Mouse (Mus musculus) embryonic facial prominence, embryonic 12.5 days (tissue): Measurements from ENCODE around the gene Zcwpw1. TPM values are rescaled to one million over a fixed set of nuclear protein-coding genes. Genes with fewer than 3 reads are reported as not detected.

Source experiments
- ATAC-seq: fragments of 200-750 bp; cut with Nextera tagmentation; 2 replicates; pipeline ENCODE4 v1.8.0; 2017; ENCODE audit not compliant: insufficient number of reproducible peaks, insufficient read depth, low FRiP score, low TSS enrichment
- H3K27ac ChIP-seq: fragments of 300-500 bp; sonication (generic); 2 replicates; pipeline ENCODE4 v1.5.1; 2016; ENCODE audit warnings: mild to moderate bottlenecking
- H3K27me3 ChIP-seq: fragments of 300-500 bp; sonication (generic); 2 replicates; pipeline ENCODE4 v1.6.1; 2016; ENCODE audit warnings: mild to moderate bottlenecking, moderate library complexity
- H3K36me3 ChIP-seq: fragments of 300-500 bp; sonication (generic); 2 replicates; pipeline ENCODE4 v1.6.1; 2016; ENCODE audit warnings: mild to moderate bottlenecking
- H3K4me1 ChIP-seq: fragments of 300-500 bp; sonication (generic); 2 replicates; pipeline ENCODE4 v1.6.1; 2016
- H3K4me2 ChIP-seq: fragments of 300-500 bp; sonication (generic); replicated peaks from 2 replicates; pipeline ENCODE4 v1.6.1; 2016; ENCODE audit warnings: mild to moderate bottlenecking, moderate library complexity
- H3K4me3 ChIP-seq: fragments of 300-500 bp; sonication (generic); 2 replicates; pipeline ENCODE4 v1.5.1; 2016; ENCODE audit warnings: mild to moderate bottlenecking
- H3K9ac ChIP-seq: fragments of 300-500 bp; sonication (generic); 2 replicates; pipeline ENCODE4 v1.6.1; 2016; ENCODE audit warnings: mild to moderate bottlenecking, moderate library complexity
- H3K9me3 ChIP-seq: fragments of 300-500 bp; sonication (generic); 2 replicates; pipeline ENCODE4 v1.6.1; 2016; ENCODE audit warnings: mild to moderate bottlenecking, moderate library complexity
- WGBS: fragments of 180-500 bp; shearing (Covaris S2); methylation state at CpG from one replicate; pipeline ENCODE4 v1.1.7; 2016; 5-methylcytosine and 5-hydroxymethylcytosine counted together
- polyA plus RNA-seq: library from polyadenylated mRNA; unstranded; fragments of >200 nt; fragmentation: Nextera tagmentation; extraction: Ambion mirVana; gene quantifications from 2 replicates; pipeline ENCODE4 v1.2.1, GENCODE M21; 2016

Gene Zcwpw1
- polyA plus RNA-seq, 1 experiment from 2014 or later, result 39.3 TPM

GRCm38 (mm10) chr5:137756882-137757661, 30.5 kb upstream of the Zcwpw1 start:
- Histone ChIP-seq H3K27me3 (no peaks in the 10 kb centered on the region), H3K36me3 (peaks cover 63% of the 10 kb centered on the region), H3K4me3 (no peak overlapping the region), H3K9me3 (no peaks in the 10 kb centered on the region), H3K4me1 (no peaks in the 10 kb centered on the region; the same call in 1 of the 2 replicates), H3K4me2 (no peak overlapping the region), H3K9ac (no peak overlapping the region), H3K27ac (no peak overlapping the region)
- 45% methylated on average over 10 of the region's 10 CpGs for WGBS
- no peak for ATAC-seq

- no peak for ATAC-seq
- Histone ChIP-seq H3K4me2 (no peak overlapping the region), H3K9ac (no peak overlapping the region), H3K4me1 (no peaks in the 10 kb centered on the region; the same call in 1 of the 2 replicates), H3K27me3 (no peaks in the 10 kb centered on the region), H3K4me3 (no peak overlapping the region), H3K27ac (no peak overlapping the region), H3K9me3 (no peaks in the 10 kb centered on the region), H3K36me3 (peaks cover 56% of the 10 kb centered on the region)
- WGBS, result 85% methylated on average over 6 of the region's 6 CpGs
Measured at GRCm38 (mm10) chr5:137757887-137758286, 29.7 kb upstream of the Zcwpw1 start.

- peaks cover 45% of the 10 kb centered on the region for H3K36me3 ChIP-seq
- H3K9ac ChIP-seq, result 0 out of 2 replicates have a peak overlapping the region, but pooled peaks have one; percentile 2
- H3K9me3 ChIP-seq, result no peaks in the 10 kb centered on the region
- H3K4me3 ChIP-seq, result no peak overlapping the region
- H3K4me1 ChIP-seq, result no peaks in the 10 kb centered on the region; the same call in 1 of the 2 replicates
- no peak for ATAC-seq
- no peak overlapping the region for H3K4me2 ChIP-seq
- no peaks in the 10 kb centered on the region for H3K27me3 ChIP-seq
- no peak overlapping the region for H3K27ac ChIP-seq
- 86% methylated on average over 19 of the region's 19 CpGs for WGBS
Measured at GRCm38 (mm10) chr5:137758921-137759534, 28.6 kb upstream of the Zcwpw1 start.

DNA sequence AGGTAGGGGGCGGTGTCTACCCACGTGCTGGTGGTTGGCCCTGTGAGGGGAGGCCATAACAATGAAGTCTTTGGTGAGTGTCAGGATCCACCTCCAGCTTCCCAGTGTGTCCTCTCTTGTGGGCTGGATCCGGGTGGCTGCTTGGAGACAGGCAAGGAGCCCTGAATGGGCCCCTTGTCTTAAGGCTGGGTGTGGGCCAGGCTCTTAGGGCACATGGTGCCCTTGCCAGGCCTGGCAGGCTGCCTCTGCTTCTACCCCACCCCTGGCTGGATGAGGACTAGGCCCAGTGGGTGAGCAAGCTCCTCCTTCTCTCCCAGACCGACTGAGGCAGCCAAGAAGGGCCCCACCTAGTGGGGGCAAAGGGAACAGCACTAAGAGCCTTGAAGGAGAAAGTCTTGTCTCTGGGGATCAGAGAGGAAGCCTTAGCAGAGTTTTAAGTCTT, 27.6 kb upstream of the Zcwpw1 start:
- 27% methylated on average over 4 of the region's 4 CpGs for WGBS
- Histone ChIP-seq H3K4me3 (no peak overlapping the region), H3K9ac (no peak overlapping the region), H3K4me2 (no peak overlapping the region), H3K27ac (no peak overlapping the region), H3K9me3 (no peaks in the 10 kb centered on the region), H3K36me3 (peaks cover 40% of the 10 kb centered on the region), H3K4me1 (no peaks in the 10 kb centered on the region; the same call in 1 of the 2 replicates), H3K27me3 (no peaks in the 10 kb centered on the region)
- no peak for ATAC-seq

DNA sequence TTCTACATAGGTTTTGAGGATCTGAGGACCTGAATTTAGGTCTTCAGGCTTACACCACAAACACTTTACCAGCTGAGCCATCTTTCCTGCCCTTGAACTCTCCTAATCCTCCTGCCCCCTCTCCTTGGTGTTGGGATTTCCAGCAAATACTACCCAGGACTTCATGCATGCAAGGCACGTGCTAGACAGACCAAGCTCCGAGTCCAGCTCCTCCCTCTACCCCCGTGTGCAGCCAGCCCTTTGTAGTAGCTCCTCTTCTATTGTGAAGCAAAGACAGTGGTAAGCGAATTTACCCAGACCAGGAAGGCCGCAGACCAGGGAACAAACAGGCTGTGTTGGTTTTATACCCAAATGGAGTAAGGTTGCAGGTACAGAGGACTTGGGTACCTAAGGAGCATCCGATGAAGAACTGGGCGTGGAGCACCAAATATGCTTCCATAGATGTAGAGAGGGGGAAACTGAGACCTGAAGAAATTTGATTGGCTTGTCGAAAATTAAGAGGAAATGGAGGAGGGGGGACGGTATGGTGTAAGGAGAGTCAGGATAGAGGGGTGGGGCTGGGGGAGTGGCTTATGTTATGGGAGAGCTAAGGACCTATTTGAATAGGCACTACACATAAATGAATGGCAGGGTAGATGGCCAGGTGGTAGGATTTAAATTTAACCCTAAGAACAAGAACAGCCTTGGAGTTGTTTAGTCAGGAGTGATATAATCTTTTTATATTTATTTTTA, 22.8 kb upstream of the Zcwpw1 start:
- no peaks in the 10 kb centered on the region for H3K27me3 ChIP-seq
- no peak overlapping the region for H3K9ac ChIP-seq
- no peak for ATAC-seq
- H3K4me3 ChIP-seq, result no peak overlapping the region
- no peaks in the 10 kb centered on the region for H3K4me1 ChIP-seq
- no peak overlapping the region for H3K27ac ChIP-seq
- H3K9me3 ChIP-seq, result 0 out of 2 replicates have a peak, but pooled peaks cover 3% of the 10 kb centered on the region
- H3K4me2 ChIP-seq, result no peak overlapping the region
- peaks cover 2% of the 10 kb centered on the region for H3K36me3 ChIP-seq
- WGBS, result 58% methylated on average over 9 of the region's 9 CpGs

GRCm38 (mm10) chr5:137766270-137766669, 21.3 kb upstream of the Zcwpw1 start:
- WGBS, result 59% methylated on average over 3 of the region's 3 CpGs
- H3K9me3 ChIP-seq, result 0 out of 2 replicates have a peak, but pooled peaks cover 3% of the 10 kb centered on the region

DNA sequence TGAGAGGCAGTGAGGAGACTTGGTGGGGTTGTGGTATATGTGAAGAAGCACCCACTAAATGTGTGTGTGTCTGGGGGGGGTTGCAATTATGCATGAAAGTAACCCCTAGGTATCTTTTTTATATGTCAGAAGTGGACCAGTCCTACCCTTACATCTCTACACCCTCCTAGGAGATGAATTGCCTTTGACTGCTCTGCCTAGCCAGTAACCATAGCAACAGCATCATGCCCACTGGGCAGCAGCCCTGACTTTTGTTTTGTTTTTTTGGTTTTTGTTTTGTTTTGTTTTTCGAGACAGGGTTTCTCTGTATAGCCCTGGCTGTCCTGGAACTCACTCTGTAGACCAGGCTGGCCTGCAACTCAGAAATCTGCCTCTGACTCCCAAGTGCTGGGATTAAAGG, 19.1 kb upstream of the Zcwpw1 start:
- Histone ChIP-seq H3K27ac (no peak overlapping the region), H3K9me3 (0 out of 2 replicates have a peak, but pooled peaks cover 3% of the 10 kb centered on the region), H3K27me3 (no peaks in the 10 kb centered on the region), H3K4me1 (no peaks in the 10 kb centered on the region), H3K9ac (no peak overlapping the region), H3K4me2 (no peak overlapping the region), H3K36me3 (no peaks in the 10 kb centered on the region), H3K4me3 (no peak overlapping the region)
- 57% methylated on average over 1 of the region's 1 CpGs for WGBS
- ATAC-seq, result no peak

More at GRCm38 (mm10) chr5:137766270-137766669, 21.3 kb upstream of the Zcwpw1 start:
- Histone ChIP-seq H3K4me3 (no peak overlapping the region), H3K27me3 (no peaks in the 10 kb centered on the region), H3K4me1 (no peaks in the 10 kb centered on the region), H3K36me3 (no peaks in the 10 kb centered on the region), H3K9ac (no peak overlapping the region), H3K4me2 (no peak overlapping the region), H3K27ac (no peak overlapping the region)
- ATAC-seq, result no peak

DNA sequence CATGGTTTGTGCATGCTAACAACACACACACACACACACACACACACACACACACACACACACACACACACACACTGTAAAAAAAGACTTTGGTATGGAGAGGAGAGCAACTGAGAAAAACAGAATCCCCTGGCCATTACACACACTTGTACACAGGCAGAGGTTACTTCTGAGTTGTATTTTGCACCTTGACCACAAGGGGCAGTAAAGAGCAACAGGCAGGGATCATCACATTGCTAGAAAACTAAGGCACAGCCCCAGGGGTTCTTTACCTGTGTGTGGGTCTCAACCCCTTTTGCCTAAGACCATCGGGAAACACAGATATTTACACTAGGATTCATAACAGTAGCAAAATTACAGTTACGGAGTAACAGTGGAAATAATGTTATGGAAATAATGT, 16.9 kb upstream of the Zcwpw1 start:
- no peak for ATAC-seq
- H3K9me3 ChIP-seq, result 0 out of 2 replicates have a peak, but pooled peaks cover 3% of the 10 kb centered on the region
- no peak overlapping the region for H3K4me3 ChIP-seq
- no peaks in the 10 kb centered on the region for H3K27me3 ChIP-seq
- H3K9ac ChIP-seq, result no peak overlapping the region
- WGBS, result 43% methylated on average over 2 of the region's 2 CpGs
- no peak overlapping the region for H3K4me2 ChIP-seq
- H3K27ac ChIP-seq, result no peak overlapping the region
- no peaks in the 10 kb centered on the region for H3K4me1 ChIP-seq
- no peaks in the 10 kb centered on the region for H3K36me3 ChIP-seq

GRCm38 (mm10) chr5:137772755-137773154, 14.8 kb upstream of the Zcwpw1 start:
- H3K27me3 ChIP-seq, result no peaks in the 10 kb centered on the region
- no peaks in the 10 kb centered on the region for H3K36me3 ChIP-seq
- no peak overlapping the region for H3K4me2 ChIP-seq
- no peaks in the 10 kb centered on the region for H3K9me3 ChIP-seq
- peaks cover 8% of the 10 kb centered on the region for H3K4me1 ChIP-seq
- H3K27ac ChIP-seq, result no peak overlapping the region
- no peak overlapping the region for H3K9ac ChIP-seq
- no peak overlapping the region for H3K4me3 ChIP-seq
- ATAC-seq, result no peak

GRCm38 (mm10) chr5:137775587-137776290, 11.9 kb upstream of the Zcwpw1 start:
- ATAC-seq, result no peak
- H3K27ac ChIP-seq, result no peak overlapping the region
- peaks cover 7% of the 10 kb centered on the region; the same call in 1 of the 2 replicates for H3K36me3 ChIP-seq
- no peaks in the 10 kb centered on the region for H3K9me3 ChIP-seq
- peaks cover 23% of the 10 kb centered on the region for H3K4me1 ChIP-seq
- 0 out of 2 replicates have a peak overlapping the region, but pooled peaks have one; percentile 7 for H3K9ac ChIP-seq
- WGBS, result 86% methylated on average over 2 of the region's 2 CpGs
- no peak overlapping the region for H3K4me3 ChIP-seq
- H3K27me3 ChIP-seq, result no peaks in the 10 kb centered on the region
- no peak overlapping the region for H3K4me2 ChIP-seq

GRCm38 (mm10) chr5:137776408-137776918, 11.1 kb upstream of the Zcwpw1 start:
- Histone ChIP-seq H3K36me3 (peaks cover 15% of the 10 kb centered on the region), H3K4me2 (no peak overlapping the region), H3K4me1 (peaks cover 23% of the 10 kb centered on the region), H3K27ac (no peak overlapping the region), H3K4me3 (no peak overlapping the region), H3K9ac (0 out of 2 replicates have a peak overlapping the region, but pooled peaks have one; percentile 7), H3K9me3 (no peaks in the 10 kb centered on the region), H3K27me3 (no peaks in the 10 kb centered on the region)
- no peak for ATAC-seq
- 41% methylated on average over 5 of the region's 5 CpGs for WGBS
